Mouse (Mus musculus): ENCODE measurements around the gene Cyth1. TPM values are rescaled to one million over a fixed set of nuclear protein-coding genes. Genes with fewer than 3 reads are reported as not detected.

Cyth1 gene
- polyA plus RNA-seq, 1 experiment from 2014 or later = 13.1 TPM

DNA sequence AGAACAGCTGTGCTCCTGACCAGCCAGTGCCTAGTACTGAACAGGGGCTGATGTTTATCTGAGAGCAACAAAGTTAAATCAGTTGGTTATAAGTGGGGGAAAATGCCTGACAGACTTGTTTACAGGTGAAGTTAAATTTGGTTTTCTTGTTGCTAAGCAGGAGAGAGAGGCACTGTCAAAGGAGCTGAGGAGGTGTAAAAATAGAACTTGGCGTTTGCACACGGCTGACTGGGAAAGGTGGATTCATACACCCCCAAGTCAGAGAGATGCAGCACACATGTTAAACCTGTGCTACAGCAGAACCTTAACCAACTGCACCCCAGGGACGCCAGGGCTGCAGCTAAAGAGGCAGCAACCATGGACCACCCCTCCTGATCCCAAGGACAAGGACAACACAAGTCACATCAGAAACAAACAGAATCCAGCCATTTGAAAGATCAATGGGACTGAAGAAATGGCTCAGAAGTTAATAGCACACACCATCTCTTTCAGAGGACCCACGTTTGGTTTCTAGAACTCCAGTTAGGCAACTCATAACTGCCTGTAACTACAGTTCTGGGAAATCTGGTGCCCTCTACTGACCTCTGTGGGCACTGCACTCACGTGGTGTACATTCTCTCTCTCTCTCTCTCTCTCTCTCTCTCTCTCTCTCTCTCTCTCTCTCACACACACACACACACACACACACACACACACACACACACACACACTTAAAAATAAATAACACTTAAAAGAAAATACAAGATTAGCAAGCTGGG is 96.8 kb downstream of the Cyth1 start:
- DNase-seq (ENCODE audit: low spot score) = no peak
- Histone ChIP-seq H3K27me3 (ENCODE audit: control insufficient read depth, insufficient read depth, low read length) (no peaks in the 10 kb centered on the region), H3K9me3 (ENCODE audit: control insufficient read depth, low read length) (no peaks in the 10 kb centered on the region), H3K4me3 (ENCODE audit: low read depth, low read length) (no peak overlapping the region), H3K9ac (ENCODE audit: low read length) (no peak overlapping the region), H3K36me3 (ENCODE audit: control insufficient read depth, insufficient read depth, low read length) (no peaks in the 10 kb centered on the region), H3K4me1 (replicated peaks; ENCODE audit: control insufficient read depth, insufficient read depth) (no peaks in the 10 kb centered on the region), H3K27ac (replicated peaks) (no peak overlapping the region), H3K4me2 (replicated peaks; ENCODE audit: low read depth) (no peak overlapping the region)
- peak; percentile 34; the same call in 1 of the 2 replicates for TF ChIP-seq CTCF (IDR thresholded peaks at IDR 0.05; ENCODE audit: low read depth)
- TF ChIP-seq EP300 (optimal IDR thresholded peaks at IDR 0.05) = no peak
- 84% methylated on average over 5 of the region's 5 CpGs for WGBS
- no peak for ATAC-seq (ENCODE audit: low FRiP score, low TSS enrichment)

DNA sequence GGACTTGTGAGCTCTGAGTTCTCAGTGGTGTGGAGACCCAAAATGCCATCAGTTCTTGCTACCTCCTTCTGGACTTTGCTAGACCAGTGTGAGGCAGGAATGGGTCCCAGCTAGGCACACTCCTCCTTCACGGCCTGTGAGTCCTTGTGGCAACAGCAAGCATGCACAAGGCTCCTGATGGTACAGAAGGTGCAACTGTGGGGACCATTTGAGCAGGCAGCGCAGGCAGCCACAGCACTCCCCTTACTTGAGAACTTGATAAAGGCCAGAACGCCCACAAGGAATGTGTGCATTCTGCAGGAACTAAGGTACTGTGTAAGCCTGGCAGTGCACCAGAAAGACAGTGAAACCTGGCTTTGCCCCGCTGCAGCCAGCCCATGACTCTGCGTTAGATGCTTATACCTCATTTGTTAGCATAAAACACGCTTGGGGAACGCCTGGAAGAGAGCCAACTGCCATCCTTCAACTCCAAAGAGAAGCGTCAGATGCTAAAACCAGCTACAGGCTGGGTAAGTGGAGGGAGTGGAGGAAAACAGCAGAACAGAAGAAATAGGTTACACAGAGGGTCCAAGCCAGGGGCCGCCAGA is 98.2 kb downstream of the Cyth1 start:
- H3K27ac ChIP-seq (replicated peaks) = peak overlapping the region; percentile 56
- peak; percentile 43 for ATAC-seq (ENCODE audit: low FRiP score, low TSS enrichment)

DNA sequence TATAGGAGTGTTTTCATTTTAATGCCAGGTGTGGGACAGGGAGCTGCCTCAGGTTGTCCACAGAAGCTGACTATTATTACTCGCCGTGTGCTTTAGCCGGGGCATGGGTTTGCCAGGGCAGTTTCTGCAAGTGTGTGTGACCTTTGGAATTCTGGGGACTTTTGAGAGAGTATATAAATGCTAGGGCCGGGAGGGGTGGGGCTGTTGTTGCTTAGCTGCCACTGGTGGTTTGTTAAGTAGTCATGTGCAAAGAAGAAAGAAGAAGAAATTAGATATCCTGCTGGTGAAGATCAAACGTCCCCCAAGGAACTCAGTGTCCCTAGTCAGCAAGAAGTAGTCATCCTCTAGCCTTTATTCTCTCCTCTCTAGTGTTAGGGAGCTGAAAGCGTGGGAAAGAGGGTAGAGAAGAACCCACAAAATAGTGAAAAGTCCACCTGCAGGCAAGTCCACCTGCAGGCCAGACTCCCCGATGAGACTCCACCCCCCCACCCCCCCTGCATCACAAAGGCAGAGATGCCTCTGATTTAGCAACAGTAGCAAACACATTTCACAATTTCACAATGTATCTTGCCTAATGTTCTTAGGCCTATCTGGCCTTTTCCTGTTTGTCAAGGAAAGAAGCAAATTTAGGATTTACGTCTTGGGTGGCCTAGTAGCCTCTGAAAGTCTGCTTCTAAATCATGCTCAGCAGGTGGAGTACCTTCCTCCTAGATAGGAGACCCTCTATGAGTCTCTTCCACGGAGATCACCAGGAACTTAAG is 100.3 kb downstream of the Cyth1 start:
- no peak overlapping the region for H3K4me2 ChIP-seq (replicated peaks; ENCODE audit: low read depth)
- 0 out of 2 replicates have a peak overlapping the region, but pooled peaks have one; percentile 18 for H3K27ac ChIP-seq (replicated peaks)
- ATAC-seq (ENCODE audit: low FRiP score, low TSS enrichment) = no peak
- no peak overlapping the region for H3K9ac ChIP-seq (ENCODE audit: low read length)
- no peaks in the 10 kb centered on the region for H3K27me3 ChIP-seq (ENCODE audit: control insufficient read depth, insufficient read depth, low read length)
- H3K9me3 ChIP-seq (ENCODE audit: control insufficient read depth, low read length) = no peaks in the 10 kb centered on the region
- no peak for DNase-seq (ENCODE audit: low spot score)
- no peak overlapping the region for H3K4me3 ChIP-seq (ENCODE audit: low read depth, low read length)
- no peaks in the 10 kb centered on the region for H3K36me3 ChIP-seq (ENCODE audit: control insufficient read depth, insufficient read depth, low read length)
- WGBS = 64% methylated on average over 9 of the region's 9 CpGs
- TF ChIP-seq CTCF (IDR thresholded peaks at IDR 0.05; ENCODE audit: low read depth) (no peak), EP300 (optimal IDR thresholded peaks at IDR 0.05) (no peak)
- no peaks in the 10 kb centered on the region for H3K4me1 ChIP-seq (replicated peaks; ENCODE audit: control insufficient read depth, insufficient read depth)

More for the DNA sequence above, 98.2 kb downstream of the Cyth1 start:
- no peak overlapping the region for H3K4me2 ChIP-seq (replicated peaks; ENCODE audit: low read depth)
- 25% methylated on average over 9 of the region's 9 CpGs for WGBS
- H3K4me3 ChIP-seq (ENCODE audit: low read depth, low read length) = no peak overlapping the region
- H3K36me3 ChIP-seq (ENCODE audit: control insufficient read depth, insufficient read depth, low read length) = no peaks in the 10 kb centered on the region
- H3K27me3 ChIP-seq (ENCODE audit: control insufficient read depth, insufficient read depth, low read length) = no peaks in the 10 kb centered on the region
- peak; percentile 68 for DNase-seq (ENCODE audit: low spot score)
- H3K9me3 ChIP-seq (ENCODE audit: control insufficient read depth, low read length) = no peaks in the 10 kb centered on the region
- no peaks in the 10 kb centered on the region for H3K4me1 ChIP-seq (replicated peaks; ENCODE audit: control insufficient read depth, insufficient read depth)
- no peak overlapping the region for H3K9ac ChIP-seq (ENCODE audit: low read length)
- TF ChIP-seq EP300 (optimal IDR thresholded peaks at IDR 0.05) (no peak), CTCF (IDR thresholded peaks at IDR 0.05; ENCODE audit: low read depth) (no peak)

DNA sequence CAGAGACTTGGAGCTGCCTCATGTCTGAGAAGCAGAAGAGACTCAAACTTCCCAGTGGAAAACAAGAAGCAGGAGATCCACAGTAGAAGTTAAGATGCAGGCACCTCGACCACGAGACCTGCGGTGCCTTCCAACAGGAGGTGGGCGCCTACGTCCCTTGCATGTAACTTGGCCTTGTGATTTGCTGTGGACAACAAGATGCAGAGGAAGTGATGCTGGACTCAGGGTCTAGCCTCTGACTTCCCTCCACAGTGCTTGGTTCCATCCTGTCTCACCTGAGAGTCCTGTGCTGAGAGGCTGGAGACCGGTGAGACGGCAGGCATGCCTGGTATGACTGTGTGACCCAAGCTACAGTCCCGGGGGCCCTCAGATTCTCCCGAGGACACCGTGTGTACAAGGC is 101.9 kb downstream of the Cyth1 start:
- Histone ChIP-seq H3K27me3 (ENCODE audit: control insufficient read depth, insufficient read depth, low read length) (no peaks in the 10 kb centered on the region), H3K9ac (ENCODE audit: low read length) (no peak overlapping the region), H3K4me2 (replicated peaks; ENCODE audit: low read depth) (peak overlapping the region; percentile 24; the same call in 1 of the 2 replicates), H3K27ac (replicated peaks) (no peak overlapping the region; the same call in 1 of the 2 replicates), H3K4me3 (ENCODE audit: low read depth, low read length) (no peak overlapping the region), H3K9me3 (ENCODE audit: control insufficient read depth, low read length) (no peaks in the 10 kb centered on the region), H3K36me3 (ENCODE audit: control insufficient read depth, insufficient read depth, low read length) (no peaks in the 10 kb centered on the region), H3K4me1 (replicated peaks; ENCODE audit: control insufficient read depth, insufficient read depth) (no peaks in the 10 kb centered on the region)
- DNase-seq (ENCODE audit: low spot score) (no peak), ATAC-seq (ENCODE audit: low FRiP score, low TSS enrichment) (no peak)
- 92% methylated on average over 10 of the region's 10 CpGs for WGBS
- TF ChIP-seq CTCF (IDR thresholded peaks at IDR 0.05; ENCODE audit: low read depth) (no peak), EP300 (optimal IDR thresholded peaks at IDR 0.05) (no peak)

DNA sequence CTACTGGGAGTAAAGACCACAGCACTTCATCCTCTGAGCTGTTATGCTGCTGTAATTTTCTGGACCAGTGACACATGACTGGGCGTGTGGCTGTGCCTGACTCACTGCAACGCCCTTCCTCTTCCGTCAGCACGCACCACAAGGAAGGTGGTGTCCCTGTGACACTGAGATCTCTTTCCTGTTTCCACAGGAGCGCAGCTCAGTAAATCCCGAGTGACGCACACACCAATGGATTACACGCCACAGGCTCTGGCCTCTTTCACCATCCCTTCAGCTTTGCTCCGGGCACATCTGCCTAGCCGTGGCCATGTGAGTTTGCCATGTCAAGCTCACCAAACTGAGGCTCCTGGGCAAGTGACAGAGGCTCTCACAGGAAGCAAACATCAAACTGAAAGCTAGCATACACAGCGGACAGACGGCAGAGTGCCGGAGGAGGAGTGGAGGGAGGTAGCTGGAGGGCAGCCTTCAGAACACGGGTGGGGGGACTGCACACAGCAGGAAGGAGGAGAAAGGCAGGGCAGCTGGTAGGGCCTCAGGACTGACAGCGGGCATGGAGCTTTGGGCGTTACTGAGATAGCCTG is 102.5 kb downstream of the Cyth1 start:
- Histone ChIP-seq H3K9me3 (ENCODE audit: control insufficient read depth, low read length) (no peaks in the 10 kb centered on the region), H3K9ac (ENCODE audit: low read length) (0 out of 2 replicates have a peak overlapping the region, but pooled peaks have one; percentile 1), H3K4me3 (ENCODE audit: low read depth, low read length) (no peak overlapping the region; the same call in 1 of the 2 replicates), H3K4me2 (replicated peaks; ENCODE audit: low read depth) (peak overlapping the region; percentile 24; the same call in 1 of the 2 replicates), H3K36me3 (ENCODE audit: control insufficient read depth, insufficient read depth, low read length) (no peaks in the 10 kb centered on the region), H3K27ac (replicated peaks) (peak overlapping the region; percentile 74), H3K27me3 (ENCODE audit: control insufficient read depth, insufficient read depth, low read length) (no peaks in the 10 kb centered on the region), H3K4me1 (replicated peaks; ENCODE audit: control insufficient read depth, insufficient read depth) (no peaks in the 10 kb centered on the region)
- DNase-seq (ENCODE audit: low spot score) = peak; percentile 57
- 45% methylated on average over 16 of the region's 16 CpGs for WGBS
- no peak for TF ChIP-seq CTCF (IDR thresholded peaks at IDR 0.05; ENCODE audit: low read depth)
- no peak for TF ChIP-seq EP300 (optimal IDR thresholded peaks at IDR 0.05)
- peak; percentile 87 for ATAC-seq (ENCODE audit: low FRiP score, low TSS enrichment)
